Mouse (Mus musculus): ENCODE results near the gene Asic2.

DNA sequence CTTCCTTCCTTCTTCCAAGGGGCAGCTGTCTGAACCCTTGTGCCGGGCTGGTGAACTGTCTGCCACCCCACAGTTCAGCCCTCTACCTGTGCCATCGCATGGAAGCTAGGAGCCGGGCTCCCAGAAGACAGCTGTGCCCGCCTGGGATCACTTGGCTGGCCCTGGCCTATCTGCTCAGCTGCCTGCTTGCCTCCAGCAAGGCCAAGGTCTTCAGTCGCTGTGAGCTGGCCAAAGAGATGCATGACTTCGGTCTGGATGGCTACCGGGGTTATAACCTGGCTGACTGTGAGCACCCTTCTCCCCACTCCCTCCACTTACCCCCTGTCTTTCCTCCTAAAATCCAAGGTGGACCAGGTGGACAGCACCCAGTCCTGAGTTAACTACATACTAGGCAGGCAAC, 1105.3 kb downstream of the Asic2 start:
- no peak for TF ChIP-seq CTCF (IDR thresholded peaks at IDR 0.05; ENCODE audit: low read depth, low read length)
- TF ChIP-seq POLR2A (IDR thresholded peaks at IDR 0.05; ENCODE audit: extremely low read depth, insufficient read depth, low read length), result no peak

All from liver, adult 2 months (tissue).